ENCODE assay signal across 29 mouse cellular contexts in the genomic region with DNA sequence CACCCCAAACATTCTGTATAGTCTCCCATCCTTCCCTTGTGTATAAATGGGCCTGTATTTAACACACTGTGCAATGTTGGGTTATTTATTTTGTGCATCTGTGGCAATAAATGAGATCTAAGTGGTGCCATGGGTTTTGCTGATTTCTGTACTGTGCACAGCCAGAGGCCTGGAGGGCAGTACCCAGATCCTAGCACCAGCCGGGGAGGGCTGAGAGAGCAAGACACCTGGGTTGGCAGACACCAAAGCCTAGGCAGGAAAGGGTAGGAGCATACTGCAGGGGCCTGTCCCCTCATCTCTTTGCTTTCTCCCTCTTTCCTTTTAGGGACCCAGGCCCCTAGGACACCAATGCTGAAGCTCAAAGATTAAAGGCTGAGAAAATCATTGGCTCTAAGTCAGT. TPM values are rescaled to one million over a fixed set of nuclear protein-coding genes. Genes with fewer than 3 reads are reported as not detected.
"Had no signal": no experiment of that assay in that cellular context is flagged by ENCODE, and none has a peak within 500 bp of the region (broad histone marks: within the 10 kb centered on the region; RNA-seq: fewer than 3 reads in every experiment).

No protein-coding gene starts in this region.

- H3K9me3 ChIP-seq: limb, embryonic 12.5 days; limb, embryonic 15.5 days; lung, embryonic 15.5 days; midbrain, embryonic 12.5 days; neural tube, embryonic 12.5 days; stomach, embryonic 15.5 days had no signal

- H3K9ac ChIP-seq: limb, embryonic 12.5 days; limb, embryonic 15.5 days; liver, embryonic 14.5 days; liver, postnatal 0 days; lung, embryonic 15.5 days; neural tube, embryonic 12.5 days; stomach, embryonic 15.5 days had no signal

- ATAC-seq: intestine, postnatal 0 days; liver, postnatal 0 days; midbrain, embryonic 16.5 days had no signal

- DNase-seq: kidney, postnatal 10 days; kidney, postnatal 4 days; left cerebral cortex, postnatal 4 days; liver, postnatal 0 days; lung, postnatal 10 days; lung, postnatal 4 days; retina, postnatal 1 day; right cerebral cortex, postnatal 25 days; spleen, adult 18-20 months; thymus, adult 2 months; thymus, postnatal 14 days; thymus, postnatal 4 days had no signal

- H3K27ac ChIP-seq: limb, embryonic 12.5 days; limb, embryonic 15.5 days; liver, embryonic 14.5 days; lung, embryonic 15.5 days; neural tube, embryonic 12.5 days; stomach, embryonic 15.5 days had no signal

- H3K4me3 ChIP-seq: limb, embryonic 15.5 days; midbrain, embryonic 12.5 days; neural tube, embryonic 12.5 days; stomach, embryonic 15.5 days had no signal

RNA-seq across cellular contexts. Expression of gene Rnf39, which starts 5.6 kb away (rescaled TPM):
- total RNA-seq: megakaryocyte progenitor cell, adult 5-6 weeks; megakaryocyte-erythroid progenitor cell, adult 5-6 weeks; monocyte, adult 5-6 weeks had no signal

RNA-seq across cellular contexts. Expression of gene 2410137M14Rik, which starts 32.8 kb away (rescaled TPM):
- total RNA-seq: layer of hippocampus, adult 18-20 months; layer of hippocampus, postnatal 14 days; left cerebral cortex, postnatal 14 days; megakaryocyte progenitor cell, adult 5-6 weeks; megakaryocyte-erythroid progenitor cell, adult 5-6 weeks; monocyte, adult 5-6 weeks had no signal
- polyA plus RNA-seq: intestine, postnatal 0 days; kidney, embryonic 14.5 days; limb, embryonic 12.5 days; liver, embryonic 11.5 days; liver, embryonic 14.5 days; liver, postnatal 0 days; lung, embryonic 15.5 days; neural tube, embryonic 12.5 days; stomach, embryonic 15.5 days; thymus, adult 2 months had no signal
